Mouse (Mus musculus): ENCODE measurements at regions not wholly inside any gene's neighbourhood (a gene's known extent, or its start where the extent isn't known, plus 50 kb on each side); places are given as distances from the start of the nearest gene placed in this dataset.

GRCm38 (mm10) chr7:75387033-75387432, 68.3 kb upstream of the Akap13 start:
- TF ChIP-seq CTCF (IDR thresholded peaks at IDR 0.05; ENCODE audit: extremely low read depth, insufficient read depth, low read length): no peak
- no peak for TF ChIP-seq POLR2A (IDR thresholded peaks at IDR 0.05; ENCODE audit: extremely low read depth, insufficient read depth, low read length)
